Mouse (Mus musculus): Measurements from ENCODE around the gene Tmigd3.

DNA sequence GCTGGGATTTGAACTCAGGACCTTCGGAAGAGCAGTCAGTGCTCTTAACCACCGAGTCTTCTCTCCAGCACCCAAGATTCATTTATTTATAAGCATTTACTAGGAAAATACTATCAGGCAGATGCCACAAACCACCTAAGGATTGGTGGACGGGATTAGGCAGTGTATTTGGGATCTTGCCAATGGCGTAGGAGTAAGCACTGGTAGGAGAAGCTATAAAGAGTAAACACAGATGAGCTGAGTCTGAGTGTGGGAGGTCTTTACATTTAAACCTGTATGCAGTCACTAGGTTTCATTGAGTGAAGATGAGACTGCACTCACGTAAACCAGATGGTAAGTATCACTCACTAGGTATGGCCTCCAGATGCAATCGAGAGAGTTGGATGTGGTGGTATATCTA is 63.2 kb downstream of the Tmigd3 start:
- no peak for TF ChIP-seq CTCF (IDR thresholded peaks at IDR 0.05; ENCODE audit: control insufficient read depth, insufficient read depth, low read length)
- TF ChIP-seq POLR2A (IDR thresholded peaks at IDR 0.05; ENCODE audit: borderline replicate concordance, control insufficient read depth, low read depth, low read length): no peak
